Comparison of ENCODE assay signal across 8 mouse cellular contexts in the genomic region with DNA sequence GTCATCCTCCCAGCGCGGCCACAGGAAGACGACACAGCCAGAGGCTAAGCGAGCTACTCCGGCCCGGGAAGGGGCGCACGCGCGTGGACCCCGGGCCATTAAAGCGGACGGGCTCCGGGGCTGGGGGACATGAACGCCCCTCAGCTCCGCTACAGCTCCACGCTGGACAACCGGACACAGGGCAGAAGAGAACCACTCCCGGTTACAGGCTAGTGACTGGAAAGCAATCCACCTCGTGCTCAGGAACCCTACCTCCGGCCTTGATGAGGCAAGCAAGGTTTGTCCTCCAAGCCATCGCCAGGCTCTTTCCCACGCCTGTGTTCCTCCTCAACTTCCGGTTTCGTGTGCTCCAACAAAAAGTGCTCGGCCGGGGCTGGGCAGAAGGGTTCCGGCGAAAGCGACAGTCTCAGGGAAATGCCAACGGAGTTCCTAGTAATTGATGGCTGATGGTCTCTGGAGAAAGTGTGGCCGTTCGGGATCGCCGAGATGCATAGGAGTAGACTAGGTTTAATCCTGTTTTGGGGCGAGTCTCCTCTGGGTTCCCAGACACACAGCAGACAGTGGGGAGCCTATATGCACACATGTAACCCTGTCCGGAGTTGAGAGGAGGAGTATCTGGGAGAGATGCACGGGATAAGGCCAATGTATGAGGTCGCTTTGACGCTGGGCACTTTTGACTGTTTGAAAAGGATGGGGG. TPM values are rescaled to one million over a fixed set of nuclear protein-coding genes. Genes with fewer than 3 reads are reported as not detected.
A peak's percentile ranks its signal among the peaks of the same experiment; 100 is the strongest.
DNase-seq lines count a peak whose midpoint lies in the region; ATAC-seq and TF ChIP-seq lines count a peak whose summit lies in the region.

TSS of gene Tefm (minus strand) at position 351 of the 697 bp plus-strand sequence.

- under 1% methylated on average over 40 of the region's 40 CpGs for WGBS in cerebellum, adult 2 months
- under 1% methylated on average over 40 of the region's 40 CpGs for WGBS in forebrain, postnatal 0 days
- under 1% methylated on average over 40 of the region's 40 CpGs for WGBS in lung, embryonic 15.5 days

- H3K9me3 ChIP-seq in MEL (replicated peaks; ENCODE audit: insufficient read depth, low read length), result no peaks in the 10 kb centered on the region
- H3K9me3 ChIP-seq in forebrain, postnatal 0 days (ENCODE audit: low read length), result no peaks in the 10 kb centered on the region
- no peaks in the 10 kb centered on the region for H3K9me3 ChIP-seq in lung, embryonic 15.5 days

- H3K9ac ChIP-seq in MEL (ENCODE audit: control insufficient read depth, low read depth, low read length, poor library complexity, severe bottlenecking), result peak within 1 kb of the TSS; percentile 81
- H3K9ac ChIP-seq in forebrain, postnatal 0 days, result peak within 1 kb of the TSS; percentile 87
- peak within 1 kb of the TSS; percentile 89 for H3K9ac ChIP-seq in lung, embryonic 15.5 days

- peak within 1 kb of the TSS; percentile 77 to 78 for H3K4me3 ChIP-seq in MEL (ENCODE audit: control insufficient read depth in 1 of 2, insufficient read depth in 1 of 2, low read depth in 2 of 2, low read length in 2 of 2)
- peak within 1 kb of the TSS; percentile 90 for H3K4me3 ChIP-seq in cerebellum, adult 2 months (replicated peaks; ENCODE audit: insufficient read depth, low read depth, low read length)
- peak within 1 kb of the TSS; percentile 79 for H3K4me3 ChIP-seq in forebrain, postnatal 0 days (ENCODE audit: low read depth, low read length)
- peak within 1 kb of the TSS; percentile 71 for H3K4me3 ChIP-seq in lung, embryonic 15.5 days

- H3K27ac ChIP-seq in MEL (ENCODE audit: control insufficient read depth, low read depth, low read length), result peak within 1 kb of the TSS; percentile 68
- H3K27ac ChIP-seq in cerebellum, adult 2 months (ENCODE audit: insufficient read depth, low read length), result peak within 1 kb of the TSS; percentile 79
- peak within 1 kb of the TSS; percentile 88 for H3K27ac ChIP-seq in forebrain, postnatal 0 days (ENCODE audit: low read depth, low read length)
- H3K27ac ChIP-seq in lung, embryonic 15.5 days, result peak within 1 kb of the TSS; percentile 89

- peak; percentile 97 for ATAC-seq in forebrain, postnatal 0 days
- ATAC-seq in lung, embryonic 15.5 days (ENCODE audit: borderline replicate concordance, extremely low read depth, low FRiP score, low TSS enrichment), result peak; percentile 88

- H3K4me2 ChIP-seq in forebrain, postnatal 0 days (ENCODE audit: low read depth), result peak within 1 kb of the TSS; percentile 70
- peak within 1 kb of the TSS; percentile 69 for H3K4me2 ChIP-seq in lung, embryonic 15.5 days

- peak in 1 of 2 experiments; percentile 33; a peak in 1 of 4 replicates for TF ChIP-seq EP300 in MEL (IDR thresholded peaks at IDR 0.05; ENCODE audit: low read depth in 1 of 2, low read length in 2 of 2)

- peaks cover 19% of the 10 kb centered on the region for H3K79me2 ChIP-seq in MEL (ENCODE audit: control insufficient read depth, insufficient read depth, low read length, poor library complexity)

- H3K4me1 ChIP-seq in MEL (ENCODE audit: control insufficient read depth in 1 of 2, insufficient read depth in 2 of 2, low read length in 2 of 2), result peaks cover 5 to 29% of the 10 kb centered on the region in 2 experiments; a peak in 3 of 4 replicates
- no peaks in the 10 kb centered on the region; the same call in 1 of the 2 replicates for H3K4me1 ChIP-seq in cerebellum, adult 2 months (ENCODE audit: control insufficient read depth, insufficient read depth, low read length)
- H3K4me1 ChIP-seq in forebrain, postnatal 0 days (ENCODE audit: insufficient read depth), result 0 out of 2 replicates have a peak, but pooled peaks cover 8% of the 10 kb centered on the region
- peaks cover 5% of the 10 kb centered on the region; the same call in 1 of the 2 replicates for H3K4me1 ChIP-seq in lung, embryonic 15.5 days

- TF ChIP-seq RAD21 in MEL (IDR thresholded peaks at IDR 0.05; ENCODE audit: low read depth, low read length), result no peak

- TF ChIP-seq CTCF in MEL (IDR thresholded peaks at IDR 0.05 in 2 of 3, conservative IDR thresholded peaks at IDR 0.05 in 1 of 3; ENCODE audit: control insufficient read depth in 1 of 3, insufficient read depth in 1 of 3, low read depth in 2 of 3, low read length in 3 of 3, poor library complexity in 1 of 3, severe bottlenecking in 1 of 3), result no peak
- TF ChIP-seq CTCF in cerebellum, adult 2 months (IDR thresholded peaks at IDR 0.05; ENCODE audit: borderline replicate concordance, insufficient read depth, low read depth, low read length), result no peak
- no peak for TF ChIP-seq CTCF in forebrain, postnatal 0 days (IDR thresholded peaks at IDR 0.05; ENCODE audit: low read depth)

- peaks cover 2 to 24% of the 10 kb centered on the region in 2 experiments; a peak in 3 of 4 replicates for H3K36me3 ChIP-seq in MEL (ENCODE audit: control insufficient read depth in 1 of 2, insufficient read depth in 2 of 2, low read length in 2 of 2)
- H3K36me3 ChIP-seq in forebrain, postnatal 0 days (ENCODE audit: insufficient read depth), result peaks cover 6% of the 10 kb centered on the region; the same call in 1 of the 2 replicates
- peaks cover 12% of the 10 kb centered on the region; the same call in 1 of the 2 replicates for H3K36me3 ChIP-seq in lung, embryonic 15.5 days

- peak; percentile 98 for DNase-seq in MEL (ENCODE audit: low read depth, low spot score)
- DNase-seq in cerebellum, adult 2 months, result peak; percentile 87 to 92
- peak; percentile 92 for DNase-seq in forebrain, postnatal 0 days
- peak; percentile 88 for DNase-seq in heart, postnatal 4 days
- peak; percentile 75 to 85 for DNase-seq in layer of hippocampus, adult 8-10 months (ENCODE audit: low spot score in 2 of 2)
- peak; percentile 63 for DNase-seq in ovary, adult 18-20 months (ENCODE audit: low spot score)
- peak; percentile 81 for DNase-seq in thymus, postnatal 0 days (ENCODE audit: low spot score)

- no peaks in the 10 kb centered on the region for H3K27me3 ChIP-seq in MEL (ENCODE audit: control insufficient read depth in 1 of 2, insufficient read depth in 2 of 2, low read length in 2 of 2)
- no peaks in the 10 kb centered on the region for H3K27me3 ChIP-seq in cerebellum, adult 2 months (ENCODE audit: control insufficient read depth, insufficient read depth, low read length)
- H3K27me3 ChIP-seq in forebrain, postnatal 0 days (ENCODE audit: insufficient read depth, low read length), result no peaks in the 10 kb centered on the region
- H3K27me3 ChIP-seq in lung, embryonic 15.5 days, result no peaks in the 10 kb centered on the region

- TF ChIP-seq POLR2A in MEL (IDR thresholded peaks at IDR 0.05; ENCODE audit: control insufficient read depth in 1 of 2, insufficient read depth in 1 of 2, low read depth in 1 of 2, low read length in 2 of 2, poor library complexity in 1 of 2), result peak; percentile 92 to 100
- TF ChIP-seq POLR2A in cerebellum, adult 2 months (IDR thresholded peaks at IDR 0.05; ENCODE audit: borderline replicate concordance, insufficient read depth, low read length), result peak; percentile 99

TF ChIP-seq in MEL, 35 proteins besides CTCF, POLR2A, EP300 and RAD21 (continues in another document):
- TF ChIP-seq CHD2 (IDR thresholded peaks at IDR 0.05; ENCODE audit: low read length) (no peak), MYC (IDR thresholded peaks at IDR 0.05; ENCODE audit: low read depth, low read length) (peak; percentile 98), SIN3A (IDR thresholded peaks at IDR 0.05; ENCODE audit: low read length) (peak; percentile 96), JUND (IDR thresholded peaks at IDR 0.05; ENCODE audit: low read depth, low read length) (peak; percentile 9; the same call in 1 of the 2 replicates), ELF1 (IDR thresholded peaks at IDR 0.05; ENCODE audit: low read depth, low read length) (peak; percentile 92), MAZ (IDR thresholded peaks at IDR 0.05; ENCODE audit: low read depth, low read length) (no peak), UBTF (IDR thresholded peaks at IDR 0.05; ENCODE audit: borderline replicate concordance, insufficient read depth, low read depth, low read length) (0 out of 2 replicates have a peak, but pooled peaks have one; percentile 77), CHD1 (IDR thresholded peaks at IDR 0.05; ENCODE audit: low read depth, low read length) (no peak), KAT2A (conservative IDR thresholded peaks at IDR 0.05; ENCODE audit: low read depth, low read length) (peak; percentile 74), POLR2AphosphoS2 (IDR thresholded peaks at IDR 0.05; ENCODE audit: low read length) (peak; percentile 99), MXI1 (IDR thresholded peaks at IDR 0.05; ENCODE audit: low read depth, low read length) (peak; percentile 94), RCOR1 (IDR thresholded peaks at IDR 0.05; ENCODE audit: low read depth, low read length) (no peak; the same call in 1 of the 2 replicates), GATA1 (IDR thresholded peaks at IDR 0.05; ENCODE audit: low read depth, low read length) (peak; percentile 33; the same call in 1 of the 2 replicates), NELFE (IDR thresholded peaks at IDR 0.05; ENCODE audit: low read depth, low read length) (peak; percentile 99), TCF12 (IDR thresholded peaks at IDR 0.05; ENCODE audit: low read depth, low read length) (peak; percentile 94), MYB (IDR thresholded peaks at IDR 0.05; ENCODE audit: low read depth, low read length) (no peak), NRF1 (IDR thresholded peaks at IDR 0.05; ENCODE audit: insufficient read depth, low read depth, low read length, poor library complexity, severe bottlenecking) (peak; percentile 69), ETS1 (IDR thresholded peaks at IDR 0.05; ENCODE audit: low read depth, low read length) (peak; percentile 66; the same call in 1 of the 2 replicates), GABPA (IDR thresholded peaks at IDR 0.05; ENCODE audit: low read depth, low read length) (no peak), SMC3 (IDR thresholded peaks at IDR 0.05; ENCODE audit: low read depth, low read length) (no peak), TAL1 (IDR thresholded peaks at IDR 0.05; ENCODE audit: low read length) (no peak), ZC3H11A (IDR thresholded peaks at IDR 0.05; ENCODE audit: low read depth, low read length) (no peak), ZMIZ1 (IDR thresholded peaks at IDR 0.05; ENCODE audit: low read depth, low read length) (peak; percentile 96)

RNA-seq across cellular contexts. Expression of gene Tefm, which starts in this region (rescaled TPM):
- total RNA-seq in MEL (2012; rRNA removed), result 30.0 and 33.9 TPM in 2 replicates
- 10 to 100 TPM in 1 of 2 experiments, not detected in 1; 23.6 TPM for polyA plus RNA-seq in MEL (2012; ENCODE audit: insufficient read depth in 1 of 2, insufficient read length in 2 of 2, low read depth in 1 of 2, low replicate concordance in 2 of 2, missing spikeins in 1 of 2)
- polyA plus RNA-seq in cerebellum, adult 2 months (2012; rRNA removed), result 8.1 and 9.8 TPM in 2 replicates
- total RNA-seq in forebrain, postnatal 0 days (2014; rRNA removed), result 18.9 and 19.9 TPM in 2 replicates
- polyA plus RNA-seq in forebrain, postnatal 0 days (2015; fragmentation: Nextera tagmentation; extraction: Ambion mirVana), result 23.7 and 25.6 TPM in 2 replicates
- total RNA-seq in heart, postnatal 4 days (2021), result 10 to 100 TPM; 19.1 to 19.5 TPM
- 10 to 100 TPM; 10.1 to 12.9 (median 11.5) TPM for total RNA-seq in layer of hippocampus, adult 8-10 months (2022)
- polyA plus RNA-seq in lung, embryonic 15.5 days (2015; fragmentation: Nextera tagmentation; extraction: Ambion mirVana), result 28.2 and 29.2 TPM in 2 replicates
- polyA plus RNA-seq in thymus, postnatal 0 days (2015; fragmentation: Nextera tagmentation; extraction: Ambion mirVana), result 39.2 and 41.0 TPM in 2 replicates

Comparison
In these comparisons a context has a peak if more than half of its experiments do, and no peak if none do; other contexts are left out.
1. Peak in every context shown above with its lines: DNase-seq, ATAC-seq, H3K4me3 ChIP-seq and H3K27ac ChIP-seq.